Mouse (Mus musculus) forebrain, embryonic 12.5 days (tissue): ENCODE measurements around the gene Crb2. TPM values are rescaled to one million over a fixed set of nuclear protein-coding genes. Genes with fewer than 3 reads are reported as not detected.
A peak's percentile ranks its signal among the peaks of the same experiment; 100 is the strongest.

Experiments
- ATAC-seq: fragments of 200-750 bp; cut with Nextera tagmentation; 2 replicates; pipeline ENCODE4 v1.8.0; 2017; ENCODE audit warnings: moderate TSS enrichment; ENCODE audit not compliant: low FRiP score
- H3K27ac ChIP-seq: fragments of 300-500 bp; sonication (generic); 2 replicates; pipeline ENCODE4 v1.5.1; 2016; ENCODE audit warnings: mild to moderate bottlenecking
- H3K27me3 ChIP-seq: fragments of 300-500 bp; sonication (generic); 2 replicates; pipeline ENCODE4 v1.6.1; 2016; ENCODE audit warnings: mild to moderate bottlenecking
- H3K36me3 ChIP-seq: fragments of 300-500 bp; sonication (generic); replicated peaks from 2 replicates; pipeline ENCODE4 v1.6.1; 2016; ENCODE audit warnings: mild to moderate bottlenecking
- H3K4me1 ChIP-seq: fragments of 300-500 bp; sonication (generic); 2 replicates; pipeline ENCODE4 v1.6.1; 2016
- H3K4me2 ChIP-seq: fragments of 300-500 bp; sonication (generic); 2 replicates; pipeline ENCODE4 v1.6.1; 2016; ENCODE audit warnings: mild to moderate bottlenecking, moderate library complexity
- H3K4me3 ChIP-seq: fragments of 300-500 bp; sonication (generic); replicated peaks from 2 replicates; pipeline ENCODE4 v1.5.1; 2016; ENCODE audit warnings: mild to moderate bottlenecking
- H3K9ac ChIP-seq: fragments of 300-500 bp; sonication (generic); 2 replicates; pipeline ENCODE4 v1.6.1; 2016; ENCODE audit warnings: mild to moderate bottlenecking
- H3K9me3 ChIP-seq: fragments of 300-500 bp; sonication (generic); 2 replicates; pipeline ENCODE4 v1.6.1; 2016
- WGBS: fragments of 180-500 bp; shearing (Covaris S2); methylation state at CpG from one replicate; pipeline ENCODE4 v1.1.7; 2016; 5-methylcytosine and 5-hydroxymethylcytosine counted together
- polyA plus RNA-seq: library from polyadenylated mRNA; unstranded; fragments of >200 nt; fragmentation: Nextera tagmentation; extraction: Ambion mirVana; gene quantifications from 2 replicates; pipeline ENCODE4 v1.2.1, GENCODE M21; 2016

Gene Crb2
- polyA plus RNA-seq, 1 experiment from 2014 or later = 24.9 TPM

GRCm38 (mm10) chr2:37756220-37756930 is 19.7 kb upstream of the Crb2 start:
- no peak overlapping the region for H3K9ac ChIP-seq
- H3K9me3 ChIP-seq = no peaks in the 10 kb centered on the region
- no peak overlapping the region for H3K4me3 ChIP-seq
- no peak overlapping the region for H3K4me2 ChIP-seq
- ATAC-seq = no peak
- H3K36me3 ChIP-seq = no peaks in the 10 kb centered on the region
- peaks cover 34% of the 10 kb centered on the region for H3K27me3 ChIP-seq
- 91% methylated on average over 2 of the region's 2 CpGs for WGBS
- peaks cover 15% of the 10 kb centered on the region for H3K4me1 ChIP-seq
- H3K27ac ChIP-seq = no peak overlapping the region

GRCm38 (mm10) chr2:37757016-37757415 is 19.0 kb upstream of the Crb2 start:
- H3K27ac ChIP-seq = no peak overlapping the region
- H3K9ac ChIP-seq = no peak overlapping the region
- H3K4me1 ChIP-seq = peaks cover 15% of the 10 kb centered on the region
- no peaks in the 10 kb centered on the region for H3K9me3 ChIP-seq
- WGBS = 90% methylated on average over 5 of the region's 5 CpGs
- no peak for ATAC-seq
- no peaks in the 10 kb centered on the region for H3K36me3 ChIP-seq
- no peak overlapping the region for H3K4me2 ChIP-seq
- H3K27me3 ChIP-seq = peaks cover 41% of the 10 kb centered on the region
- H3K4me3 ChIP-seq = no peak overlapping the region

DNA sequence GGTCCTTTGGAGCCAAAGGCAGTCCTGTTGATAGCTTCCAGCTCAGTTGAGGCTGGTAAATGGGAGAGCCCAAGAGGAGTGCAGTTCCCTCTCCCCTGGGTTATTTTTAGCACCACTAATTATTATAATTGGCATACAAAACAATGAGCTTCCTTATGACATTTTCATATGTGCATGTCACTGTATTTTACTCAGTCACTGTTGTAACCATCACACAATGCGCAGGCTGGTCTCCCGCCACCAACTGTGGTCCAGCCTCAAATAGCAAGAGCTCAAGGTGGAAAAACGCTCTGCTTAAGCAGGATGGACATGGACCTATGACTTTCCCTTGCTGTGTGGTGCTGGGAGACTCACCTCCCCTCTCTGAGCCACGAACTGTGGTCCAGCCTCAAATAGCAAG is 18.3 kb upstream of the Crb2 start:
- Histone ChIP-seq H3K4me3 (no peak overlapping the region), H3K9me3 (no peaks in the 10 kb centered on the region), H3K9ac (no peak overlapping the region), H3K27me3 (peaks cover 48% of the 10 kb centered on the region), H3K36me3 (no peaks in the 10 kb centered on the region), H3K4me2 (0 out of 2 replicates have a peak overlapping the region, but pooled peaks have one; percentile 27), H3K4me1 (peaks cover 15% of the 10 kb centered on the region), H3K27ac (peak overlapping the region; percentile 51; the same call in 1 of the 2 replicates)
- 81% methylated on average over 4 of the region's 4 CpGs for WGBS
- 0 out of 2 replicates have a peak, but pooled peaks have one; percentile 6 for ATAC-seq

DNA sequence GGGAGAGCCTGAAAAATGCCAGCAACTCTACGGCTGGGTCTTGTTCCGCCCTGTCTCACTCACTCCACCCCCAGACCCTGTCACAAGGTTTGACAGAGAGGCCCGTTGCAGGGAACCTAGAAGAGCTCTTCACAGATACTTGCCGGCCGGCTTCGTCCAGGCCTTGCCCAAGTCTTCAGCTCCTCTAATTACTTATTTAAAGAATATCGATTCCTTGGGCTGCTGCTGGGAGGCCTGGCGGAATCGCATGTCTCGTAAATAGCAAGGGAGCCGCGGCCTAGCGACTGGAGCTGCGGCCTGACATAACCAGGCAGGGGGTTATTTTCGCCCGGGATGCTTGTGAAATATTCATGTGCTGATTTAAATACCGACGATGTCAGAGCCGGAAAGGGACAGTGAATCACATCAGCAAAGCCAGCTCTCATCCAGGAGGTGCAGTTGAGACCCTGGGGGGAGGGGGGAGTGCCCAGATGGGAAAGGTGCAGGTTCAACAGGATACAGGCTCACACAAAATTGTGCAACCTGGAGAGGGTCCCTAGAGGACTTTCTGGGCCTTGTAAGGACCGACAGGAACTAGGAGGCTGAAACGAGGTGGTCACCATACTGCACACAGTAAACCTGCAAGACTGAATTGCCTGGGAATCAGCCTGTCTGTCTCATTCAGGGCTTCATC is 17.6 kb upstream of the Crb2 start:
- Histone ChIP-seq H3K4me1 (peaks cover 15% of the 10 kb centered on the region), H3K9ac (0 out of 2 replicates have a peak overlapping the region, but pooled peaks have one; percentile 18), H3K9me3 (no peaks in the 10 kb centered on the region), H3K27me3 (peaks cover 54% of the 10 kb centered on the region), H3K27ac (peak overlapping the region; percentile 51; the same call in 1 of the 2 replicates), H3K4me3 (0 out of 2 replicates have a peak overlapping the region, but pooled peaks have one; percentile 13), H3K36me3 (no peaks in the 10 kb centered on the region), H3K4me2 (peak overlapping the region; percentile 27)
- ATAC-seq = peak; percentile 52; the same call in 1 of the 2 replicates
- WGBS = 12% methylated on average over 21 of the region's 21 CpGs

DNA sequence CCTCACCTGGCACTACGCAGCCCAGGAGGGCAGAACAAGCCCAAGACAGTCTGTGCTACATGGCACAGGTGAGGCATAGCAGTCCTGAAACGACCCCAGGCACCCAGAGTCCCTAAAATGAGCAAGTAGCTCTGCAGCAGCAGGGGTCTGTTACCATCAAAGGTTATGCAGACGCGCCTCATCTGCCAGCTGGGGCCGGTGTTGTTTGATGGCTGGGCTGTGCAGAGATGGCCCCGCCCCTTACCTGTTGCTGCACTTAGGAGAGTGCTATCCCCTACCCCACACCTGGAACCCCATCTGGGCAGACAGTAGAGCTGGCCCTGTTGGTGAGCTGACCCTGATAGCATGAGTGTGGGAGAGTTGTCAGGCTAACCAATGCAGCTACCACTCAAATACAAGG is 15.4 kb upstream of the Crb2 start:
- no peak for ATAC-seq
- no peak overlapping the region for H3K27ac ChIP-seq
- no peak overlapping the region for H3K9ac ChIP-seq
- H3K36me3 ChIP-seq = no peaks in the 10 kb centered on the region
- no peaks in the 10 kb centered on the region for H3K9me3 ChIP-seq
- H3K4me3 ChIP-seq = no peak overlapping the region
- H3K27me3 ChIP-seq = peaks cover 68% of the 10 kb centered on the region
- 31% methylated on average over 6 of the region's 6 CpGs for WGBS
- no peak overlapping the region for H3K4me2 ChIP-seq
- H3K4me1 ChIP-seq = peaks cover 34% of the 10 kb centered on the region

- Histone ChIP-seq H3K4me1 (peaks cover 47% of the 10 kb centered on the region), H3K9ac (no peak overlapping the region), H3K9me3 (no peaks in the 10 kb centered on the region), H3K4me2 (no peak overlapping the region), H3K27ac (no peak overlapping the region), H3K36me3 (no peaks in the 10 kb centered on the region), H3K4me3 (no peak overlapping the region), H3K27me3 (peaks cover 74% of the 10 kb centered on the region)
- ATAC-seq = no peak
- WGBS = 19% methylated on average over 3 of the region's 3 CpGs
These were observed 12.4 kb upstream of the Crb2 start for GRCm38 (mm10) chr2:37763638-37764037.

DNA sequence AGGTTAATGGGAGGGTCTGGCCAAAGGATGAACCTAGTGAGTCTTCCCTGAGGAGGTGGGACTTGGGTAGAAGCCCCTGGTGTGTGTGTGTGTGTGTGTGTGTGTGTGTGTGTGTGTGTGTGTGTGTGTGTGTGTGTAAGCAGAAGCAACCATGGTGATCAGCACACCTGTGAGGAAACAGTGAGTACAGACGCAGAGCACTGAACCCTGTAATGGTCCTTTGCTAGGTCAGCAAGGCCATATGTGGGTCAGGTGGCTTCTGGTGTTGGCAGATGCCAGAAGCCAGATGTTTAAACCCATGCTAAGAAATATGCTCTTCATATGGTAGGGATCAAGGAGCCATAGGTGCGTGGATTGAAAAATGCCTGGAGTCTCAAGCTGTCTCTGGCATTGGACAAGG is 11.5 kb upstream of the Crb2 start:
- peaks cover 49% of the 10 kb centered on the region for H3K4me1 ChIP-seq
- H3K36me3 ChIP-seq = no peaks in the 10 kb centered on the region
- H3K9me3 ChIP-seq = no peaks in the 10 kb centered on the region
- no peak for ATAC-seq
- H3K9ac ChIP-seq = no peak overlapping the region
- no peak overlapping the region for H3K4me2 ChIP-seq
- 93% methylated on average over 2 of the region's 2 CpGs for WGBS
- H3K27me3 ChIP-seq = peaks cover 74% of the 10 kb centered on the region
- no peak overlapping the region for H3K27ac ChIP-seq
- no peak overlapping the region for H3K4me3 ChIP-seq

DNA sequence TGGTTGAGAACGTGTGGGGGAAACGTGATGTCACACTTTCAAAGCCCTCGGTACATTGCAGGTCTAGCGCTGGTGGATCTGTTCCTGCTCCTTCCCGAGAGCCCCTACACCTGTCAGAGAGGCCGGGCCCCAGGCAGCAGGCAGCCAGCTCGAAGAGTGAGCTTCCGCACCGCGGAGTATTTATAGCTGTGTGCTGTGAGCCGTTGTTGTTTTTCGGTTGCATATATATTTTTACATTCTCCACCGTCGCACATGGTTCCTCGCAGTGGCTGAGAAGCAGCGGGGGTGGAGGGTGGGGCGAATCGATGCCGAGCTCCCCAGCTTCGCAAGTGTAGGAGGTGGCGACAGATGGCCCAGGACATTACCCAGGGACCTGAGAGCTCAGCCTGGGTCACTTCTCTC is 11.0 kb upstream of the Crb2 start:
- Histone ChIP-seq H3K27me3 (peaks cover 68% of the 10 kb centered on the region), H3K36me3 (no peaks in the 10 kb centered on the region), H3K9ac (no peak overlapping the region), H3K27ac (no peak overlapping the region), H3K4me1 (peaks cover 49% of the 10 kb centered on the region), H3K4me3 (no peak overlapping the region), H3K9me3 (no peaks in the 10 kb centered on the region), H3K4me2 (peak overlapping the region; percentile 9; the same call in 1 of the 2 replicates)
- no peak for ATAC-seq
- WGBS = 25% methylated on average over 21 of the region's 21 CpGs

DNA sequence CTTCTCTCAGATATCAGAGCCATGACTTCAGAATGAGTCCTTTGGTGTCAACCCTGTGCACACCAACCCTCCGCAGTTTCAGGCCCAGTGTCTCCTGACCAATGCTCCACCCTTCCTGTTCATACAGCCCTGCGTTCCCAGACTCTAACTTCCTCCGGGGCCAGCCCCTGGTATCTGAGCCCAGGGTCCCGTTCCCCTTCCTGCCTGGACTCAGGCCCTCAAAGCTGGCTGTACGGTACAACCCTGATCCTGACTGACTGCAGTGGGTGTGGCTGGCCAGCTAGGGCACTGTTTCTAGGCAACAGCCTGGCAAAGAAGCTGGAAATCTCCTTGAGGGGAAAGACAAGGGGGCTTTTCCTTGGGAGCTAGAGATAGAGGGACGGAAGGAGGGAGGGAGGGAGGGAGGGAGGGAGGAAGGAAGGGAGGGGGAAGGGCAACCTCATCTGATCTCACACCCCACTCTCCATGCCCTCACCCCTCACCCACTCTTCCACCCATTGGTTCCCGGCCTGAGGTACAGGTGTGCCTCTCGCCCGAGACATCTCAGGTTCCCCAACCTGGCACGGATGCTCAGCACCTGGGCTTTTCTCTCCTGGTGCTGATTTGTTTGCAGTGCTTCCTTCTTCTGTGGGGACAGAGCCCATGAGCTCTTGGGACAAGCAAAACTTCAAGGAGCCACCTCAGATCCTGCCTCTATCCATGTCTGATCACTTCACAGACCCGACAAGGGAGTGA is 9.9 kb upstream of the Crb2 start:
- ATAC-seq = peak; percentile 45; the same call in 1 of the 2 replicates
- H3K27me3 ChIP-seq = peaks cover 62% of the 10 kb centered on the region
- H3K27ac ChIP-seq = no peak overlapping the region
- H3K9me3 ChIP-seq = no peaks in the 10 kb centered on the region
- H3K4me2 ChIP-seq = no peak overlapping the region
- H3K36me3 ChIP-seq = no peaks in the 10 kb centered on the region
- 0 out of 2 replicates have a peak overlapping the region, but pooled peaks have one; percentile 36 for H3K9ac ChIP-seq
- H3K4me1 ChIP-seq = peaks cover 52% of the 10 kb centered on the region
- no peak overlapping the region for H3K4me3 ChIP-seq
- WGBS = 46% methylated on average over 10 of the region's 11 CpGs

GRCm38 (mm10) chr2:37767080-37767547 is 8.9 kb upstream of the Crb2 start:
- Histone ChIP-seq H3K27ac (no peak overlapping the region), H3K27me3 (peaks cover 54% of the 10 kb centered on the region), H3K36me3 (no peaks in the 10 kb centered on the region), H3K4me2 (no peak overlapping the region), H3K4me1 (peaks cover 57% of the 10 kb centered on the region), H3K4me3 (no peak overlapping the region), H3K9ac (no peak overlapping the region; the same call in 1 of the 2 replicates), H3K9me3 (no peaks in the 10 kb centered on the region)
- ATAC-seq = no peak
- WGBS = 4% methylated on average over 9 of the region's 9 CpGs

DNA sequence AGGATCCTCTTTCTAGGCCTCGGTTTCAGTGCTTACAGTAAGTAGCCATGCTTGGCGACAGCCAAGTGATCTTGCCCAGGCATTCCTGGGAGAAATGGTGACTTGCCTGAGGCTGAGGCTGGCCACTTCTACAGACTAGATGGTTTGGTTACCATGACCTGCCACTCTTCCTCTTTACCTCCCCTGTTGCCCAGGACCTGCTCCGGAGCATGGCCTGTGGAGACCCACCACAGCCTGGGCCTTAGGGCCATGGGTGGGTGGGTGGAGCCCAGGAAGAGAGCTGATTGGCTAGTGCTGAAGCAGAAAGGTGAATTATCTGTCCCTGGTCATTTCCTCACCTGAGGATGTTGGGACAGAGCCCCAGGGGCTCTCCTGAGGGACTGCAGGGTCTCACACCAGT is 8.3 kb upstream of the Crb2 start:
- Histone ChIP-seq H3K36me3 (no peaks in the 10 kb centered on the region), H3K27ac (no peak overlapping the region), H3K9me3 (no peaks in the 10 kb centered on the region), H3K4me3 (no peak overlapping the region), H3K27me3 (peaks cover 51% of the 10 kb centered on the region), H3K4me2 (no peak overlapping the region), H3K4me1 (peaks cover 57% of the 10 kb centered on the region), H3K9ac (no peak overlapping the region)
- no peak for ATAC-seq
- 58% methylated on average over 3 of the region's 3 CpGs for whole genome bisulfite sequencing

GRCm38 (mm10) chr2:37768903-37769302 is 7.1 kb upstream of the Crb2 start:
- Histone ChIP-seq H3K27ac (no peak overlapping the region), H3K36me3 (no peaks in the 10 kb centered on the region), H3K4me2 (no peak overlapping the region), H3K4me3 (no peak overlapping the region), H3K27me3 (peaks cover 47% of the 10 kb centered on the region), H3K9me3 (no peaks in the 10 kb centered on the region), H3K4me1 (peaks cover 54% of the 10 kb centered on the region), H3K9ac (no peak overlapping the region)
- WGBS = 54% methylated on average over 2 of the region's 2 CpGs
- ATAC-seq = no peak
